Mouse (Mus musculus) layer of hippocampus, adult 9-10 months (tissue): ENCODE results near the gene Hebp1.

Experiments
- DNase-seq: peaks from one replicate; pipeline ENCODE4 v3.0.0; 2022; ENCODE audit warnings: low spot score

Hebp1 gene

GRCm38 (mm10) chr6:135196707-135197106 lies 1.1 kb downstream of the Hebp1 start:
- DNase-seq: no peak

DNA sequence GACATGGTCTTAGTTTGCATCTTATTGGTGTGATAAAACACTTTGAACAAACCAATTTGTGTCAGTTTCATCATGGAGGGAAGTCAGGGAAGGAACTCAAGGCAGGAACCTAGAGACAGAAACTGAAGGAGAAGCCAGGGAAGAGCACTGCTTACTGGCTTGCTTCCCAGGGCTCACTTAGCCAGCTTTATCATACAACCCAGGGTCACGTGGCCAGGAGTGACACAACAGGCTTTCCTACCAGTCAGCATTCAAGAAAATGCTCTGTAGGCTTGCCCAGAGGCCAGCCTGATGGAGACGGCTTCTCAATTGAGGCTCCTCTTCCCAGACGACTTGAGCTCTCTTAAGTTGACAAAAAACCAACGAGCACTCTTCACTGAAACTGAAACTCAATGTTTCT lies 2.9 kb downstream of the Hebp1 start:
- no peak for DNase-seq

DNA sequence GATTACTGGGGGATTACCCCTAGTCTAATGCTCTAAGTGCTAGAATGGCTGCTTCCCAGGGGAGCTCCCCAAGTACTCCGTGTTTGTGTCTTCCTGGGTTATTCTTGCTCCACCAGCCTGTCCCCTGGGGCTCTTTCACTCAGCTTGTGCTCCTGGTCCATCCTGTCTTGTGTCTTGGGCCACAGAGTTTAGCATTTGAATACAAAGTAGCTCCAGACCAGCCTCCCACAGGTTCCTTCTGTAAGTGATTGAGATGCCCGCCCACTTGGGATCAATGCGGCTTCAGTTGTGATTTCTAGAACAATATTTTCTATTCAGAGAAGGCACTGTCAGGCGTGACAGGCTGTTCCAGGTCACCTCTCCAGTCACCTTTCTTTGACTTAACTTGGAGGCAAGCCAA lies 4.1 kb downstream of the Hebp1 start:
- no peak for DNase-seq

GRCm38 (mm10) chr6:135192993-135193392 lies 4.8 kb downstream of the Hebp1 start:
- no peak for DNase-seq

DNA sequence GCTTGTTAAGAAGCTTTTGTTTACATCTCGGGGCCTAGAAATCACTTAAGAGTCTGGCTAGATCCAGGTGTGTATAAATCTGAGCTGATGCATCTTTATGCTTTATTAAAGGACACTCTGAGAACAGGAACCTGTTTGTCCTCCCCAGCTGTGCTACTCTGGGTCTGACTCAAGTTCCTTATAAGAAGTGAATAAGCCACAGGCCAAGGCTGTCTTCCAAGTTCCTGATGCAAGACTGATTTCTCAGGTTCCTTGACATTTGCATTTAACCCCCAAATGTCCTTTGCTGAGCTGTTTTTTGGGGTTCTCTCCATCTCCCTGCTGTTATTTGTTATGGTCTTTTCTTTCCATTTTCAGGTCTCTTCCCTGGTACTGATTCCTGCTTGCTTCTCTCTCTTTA lies 5.9 kb downstream of the Hebp1 start:
- no peak for DNase-seq

DNA sequence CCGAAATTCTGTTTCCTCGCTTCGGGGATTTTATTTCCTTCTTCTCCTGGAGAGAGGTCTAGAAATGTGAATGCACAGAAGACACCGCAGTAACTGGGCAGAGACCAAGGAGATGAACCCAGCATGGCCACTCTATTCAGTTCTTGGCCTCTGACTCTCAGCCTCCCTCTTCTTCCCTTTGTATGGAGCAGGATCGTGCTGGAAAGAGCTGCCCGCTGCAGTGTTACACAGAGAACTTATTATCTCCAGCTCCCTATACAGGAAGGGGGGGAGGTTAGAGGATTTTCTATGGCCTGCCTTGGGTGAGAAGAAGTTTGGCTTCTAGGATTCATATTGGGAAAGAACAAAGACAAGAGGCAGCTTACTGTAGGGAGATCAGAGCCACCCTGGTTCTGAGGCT lies 7.7 kb downstream of the Hebp1 start:
- no peak for DNase-seq

- DNase-seq: no peak
Observed at GRCm38 (mm10) chr6:135188629-135189028, 9.2 kb downstream of the Hebp1 start.

DNA sequence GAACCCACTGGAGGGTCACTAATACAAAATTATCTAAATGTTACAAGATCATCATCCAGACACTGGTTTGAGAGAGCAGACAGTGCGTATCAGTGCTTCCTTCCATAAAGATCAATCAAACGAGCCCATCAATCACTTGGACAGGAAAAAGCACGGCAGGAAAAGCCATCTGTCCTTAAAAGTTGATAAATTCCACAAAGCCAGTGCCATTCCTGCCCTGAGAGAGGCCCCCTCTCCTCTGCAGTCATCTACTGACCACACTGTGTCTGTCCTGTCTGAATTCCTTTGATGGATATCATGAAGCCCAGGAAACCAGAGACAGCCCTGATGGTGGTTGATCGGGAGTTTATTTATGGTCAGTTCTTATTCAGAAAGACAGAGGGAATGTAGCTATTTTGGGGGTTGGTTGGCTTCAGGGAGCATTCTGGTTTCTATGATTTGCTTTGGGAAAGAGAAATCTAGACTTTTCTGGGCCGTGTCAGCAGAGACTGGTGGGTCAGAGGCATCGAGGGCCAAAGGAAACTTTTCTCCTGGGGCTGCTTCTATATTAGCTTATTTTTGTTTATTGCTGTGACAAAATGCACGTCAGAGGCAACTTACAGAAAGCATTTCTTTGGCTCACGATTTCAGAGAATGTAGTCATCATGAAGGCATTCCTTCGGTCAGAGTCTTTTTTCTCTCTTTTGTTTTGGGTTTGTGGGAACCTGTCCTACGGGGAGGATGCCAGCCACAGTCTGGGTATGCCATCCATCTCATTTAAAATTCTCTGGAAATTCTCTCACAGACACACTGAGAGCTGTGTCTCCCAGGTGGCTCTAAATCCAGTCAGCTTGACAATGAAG lies 10.5 kb downstream of the Hebp1 start:
- DNase-seq: no peak

GRCm38 (mm10) chr6:135183961-135184360 lies 13.9 kb downstream of the Hebp1 start:
- DNase-seq: no peak

DNA sequence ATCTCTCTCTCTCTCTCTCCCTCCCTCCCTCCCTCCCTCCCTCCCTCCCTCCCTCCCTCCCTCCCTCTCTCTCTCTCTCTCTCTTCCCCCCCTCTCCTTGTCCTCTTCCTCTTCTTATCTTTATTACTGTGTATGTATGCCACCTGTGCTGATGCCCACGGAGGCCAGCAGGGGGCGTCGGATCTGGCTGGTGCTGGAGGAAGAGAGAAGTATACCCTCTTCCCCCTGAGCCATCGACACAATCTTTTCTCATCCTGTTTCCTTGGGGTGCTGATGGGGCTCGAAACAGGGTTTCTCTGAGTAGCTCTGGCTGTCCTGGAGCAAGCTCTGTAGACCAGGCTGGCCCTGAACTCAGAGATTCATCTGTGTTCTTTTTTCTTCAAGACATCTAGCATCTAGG lies 14.9 kb downstream of the Hebp1 start:
- DNase-seq: no peak

GRCm38 (mm10) chr6:135178599-135178998 lies 19.2 kb downstream of the Hebp1 start:
- DNase-seq: no peak

GRCm38 (mm10) chr6:135177271-135177670 lies 20.6 kb downstream of the Hebp1 start:
- no peak for DNase-seq

GRCm38 (mm10) chr6:135175014-135175413 lies 22.8 kb downstream of the Hebp1 start:
- DNase-seq: no peak

DNA sequence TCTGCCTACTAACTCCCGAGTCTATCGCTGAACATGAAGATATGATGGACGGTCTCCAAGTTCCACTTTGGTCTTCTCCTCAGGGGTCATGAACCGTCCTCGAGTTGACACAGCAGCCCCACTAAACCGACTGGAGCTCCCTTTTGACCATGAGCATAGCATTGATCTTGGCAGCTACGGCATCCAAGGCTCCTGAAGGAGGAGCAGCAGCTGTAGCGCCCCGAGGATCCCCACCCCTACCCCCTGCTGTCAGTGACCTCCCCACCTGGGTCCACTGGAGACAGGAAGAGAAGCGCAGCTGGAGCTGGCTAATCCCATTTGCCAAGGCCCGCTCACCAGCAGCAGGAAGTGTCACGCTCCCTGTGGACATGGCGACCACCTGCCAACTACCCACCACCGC lies 26.1 kb downstream of the Hebp1 start:
- no peak for DNase-seq

DNA sequence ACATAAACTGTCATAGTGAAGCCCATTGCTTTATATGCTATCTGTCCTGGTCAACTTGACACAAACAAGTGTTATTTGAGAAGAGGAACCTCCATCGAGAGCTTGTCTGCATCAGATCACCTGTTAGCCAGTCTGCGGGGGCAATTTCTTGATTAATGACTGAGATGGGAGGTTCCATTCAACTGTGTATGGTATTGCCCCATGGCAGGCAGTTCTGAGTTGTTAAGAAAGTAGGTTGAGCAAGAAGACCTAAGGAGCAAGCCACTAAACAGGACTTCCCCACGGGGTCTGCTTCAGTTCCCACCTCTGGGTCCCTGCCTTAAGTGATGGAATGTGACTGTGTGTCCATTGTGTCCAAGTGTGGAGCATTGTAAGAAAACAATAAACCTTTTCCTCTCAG lies 28.6 kb downstream of the Hebp1 start:
- no peak for DNase-seq

DNA sequence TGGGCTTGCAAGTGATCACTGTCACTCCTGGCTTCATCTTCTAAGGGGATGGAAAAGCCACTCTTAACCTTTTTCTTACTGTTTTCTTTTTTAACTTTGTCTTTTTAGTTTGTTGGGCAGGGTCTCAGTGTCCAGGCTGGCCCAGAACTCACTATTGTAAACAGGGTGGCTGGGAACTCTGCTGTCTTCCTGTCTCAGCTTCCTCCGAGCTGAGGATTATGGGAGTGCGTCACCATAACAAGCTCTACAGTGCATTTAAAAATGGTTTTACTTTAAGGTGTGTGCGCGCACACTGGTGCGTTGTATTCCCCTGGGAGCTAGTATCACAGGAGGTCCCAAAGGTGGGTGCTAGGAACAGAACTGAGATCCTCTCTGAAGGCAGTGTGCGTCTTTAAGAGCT lies 29.4 kb downstream of the Hebp1 start:
- DNase-seq: no peak

DNA sequence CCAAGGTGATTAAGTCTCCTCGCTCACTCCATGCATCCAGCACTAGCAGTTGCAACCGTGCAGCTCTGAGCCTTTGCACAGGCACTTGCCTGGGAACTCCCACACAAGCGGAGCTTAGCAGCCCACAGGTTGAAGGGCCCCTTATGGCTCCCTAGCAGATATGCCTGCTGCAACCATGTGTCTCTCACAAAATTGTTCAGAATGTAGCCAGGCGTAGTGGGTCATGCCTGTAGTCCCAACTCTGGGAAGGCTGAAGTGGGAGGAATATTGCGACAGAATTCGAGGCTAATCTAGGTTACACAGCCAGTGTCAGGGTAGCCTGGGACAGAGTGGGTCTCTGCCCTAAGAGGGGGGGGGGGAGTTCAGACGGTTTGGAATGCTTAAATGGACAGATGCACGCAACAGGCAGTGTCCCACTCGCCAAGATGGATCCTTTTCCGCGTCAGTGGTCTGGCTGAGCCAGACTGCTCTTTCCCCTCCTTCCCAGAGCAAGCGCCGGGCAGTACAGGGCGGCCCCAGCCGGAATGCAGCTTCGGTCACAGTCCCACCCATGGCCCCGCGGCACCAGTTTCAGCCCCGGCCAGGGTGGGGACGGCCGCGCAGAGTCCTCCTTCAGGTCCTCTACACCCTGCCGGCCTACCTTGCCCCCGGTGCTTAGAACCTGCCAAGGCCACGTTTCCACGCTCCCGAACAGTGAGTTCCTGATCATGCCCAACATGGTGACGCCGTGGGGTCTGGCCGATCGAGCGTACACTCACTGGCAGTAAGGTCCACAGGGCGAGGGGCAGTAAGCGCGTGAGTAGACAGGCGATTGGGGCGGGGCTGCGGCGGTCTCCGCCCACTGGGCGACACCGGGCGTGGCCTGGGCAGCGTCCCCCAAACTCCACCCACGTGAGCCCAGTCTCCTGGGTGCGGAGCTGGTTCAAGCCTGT lies 30.2 kb downstream of the Hebp1 start:
- no peak for DNase-seq

- DNase-seq: no peak
Observed at GRCm38 (mm10) chr6:135166712-135167111, 31.1 kb downstream of the Hebp1 start.

GRCm38 (mm10) chr6:135166262-135166661 lies 31.6 kb downstream of the Hebp1 start:
- DNase-seq: no peak

DNA sequence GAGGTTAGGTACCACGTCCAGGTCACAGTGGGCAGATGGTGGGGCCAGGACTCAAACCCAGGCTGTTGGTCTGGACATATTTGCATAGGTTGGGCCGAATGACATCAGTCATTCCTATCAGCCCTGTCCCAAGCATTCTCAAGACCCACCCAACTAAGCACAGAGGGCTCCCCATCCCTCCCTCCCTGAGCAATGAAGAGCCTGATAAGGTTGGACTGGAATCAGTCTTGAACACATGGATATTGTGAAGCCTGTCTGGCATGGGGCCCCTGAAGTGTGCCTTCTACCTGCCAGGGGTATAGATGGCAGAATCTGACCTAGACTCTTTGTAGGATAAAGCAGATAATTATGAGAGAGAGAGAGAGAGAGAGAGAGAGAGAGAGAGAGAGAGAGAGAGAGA lies 32.1 kb downstream of the Hebp1 start:
- DNase-seq: no peak

GRCm38 (mm10) chr6:135165191-135165590 lies 32.6 kb downstream of the Hebp1 start:
- DNase-seq: no peak

GRCm38 (mm10) chr6:135162861-135163260 lies 35.0 kb downstream of the Hebp1 start:
- no peak for DNase-seq

DNA sequence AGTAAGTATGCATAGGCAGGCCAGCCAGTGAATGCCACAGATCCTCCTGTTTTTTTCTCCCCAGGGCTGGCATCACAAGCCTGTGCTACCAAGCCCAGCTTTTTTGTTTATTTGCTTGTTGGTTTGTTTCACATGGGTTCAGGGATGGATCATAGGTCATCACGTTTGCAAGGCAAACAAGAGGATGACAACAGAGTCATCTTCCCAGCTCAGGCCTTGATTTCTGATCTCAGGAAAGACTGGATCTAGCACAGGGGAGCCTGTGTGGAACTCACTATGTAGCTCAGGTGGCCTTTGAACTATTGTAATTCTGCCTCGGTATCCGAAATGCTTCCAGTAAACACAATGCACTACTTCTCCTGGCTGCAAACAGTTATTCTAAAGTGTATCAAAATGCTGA lies 35.5 kb downstream of the Hebp1 start:
- no peak for DNase-seq
